ENCODE assay signal across 30 mouse cellular contexts in genomic region chr2:80386255-80386654, GRCm38 (mm10).
"Had no signal": no experiment of that assay in that cellular context is flagged by ENCODE, and none has a peak within 500 bp of the region (broad histone marks: within the 10 kb centered on the region; RNA-seq: fewer than 3 reads in every experiment).

No protein-coding gene starts in this region.

- H3K4me3 ChIP-seq: left cerebral cortex, adult 2 months; limb, embryonic 10.5 days; limb, embryonic 12.5 days; limb, embryonic 13.5 days; limb, embryonic 15.5 days; liver, embryonic 12.5 days; liver, embryonic 13.5 days; liver, embryonic 15.5 days; lung, embryonic 15.5 days; megakaryocyte, embryonic 14.5 days; midbrain, embryonic 10.5 days; midbrain, embryonic 12.5 days; midbrain, embryonic 13.5 days; midbrain, embryonic 15.5 days; myocyte; neural tube, embryonic 12.5 days had no signal

- H3K36me3 ChIP-seq: limb, embryonic 10.5 days; limb, embryonic 12.5 days; limb, embryonic 13.5 days; limb, embryonic 15.5 days; liver, embryonic 12.5 days; liver, embryonic 13.5 days; liver, embryonic 15.5 days; lung, embryonic 15.5 days; midbrain, embryonic 10.5 days; midbrain, embryonic 12.5 days; midbrain, embryonic 13.5 days; midbrain, embryonic 15.5 days; neural tube, embryonic 12.5 days had no signal

- ATAC-seq: liver, embryonic 12.5 days; lung, postnatal 0 days; midbrain, embryonic 13.5 days; midbrain, embryonic 15.5 days; midbrain, embryonic 16.5 days had no signal

- DNase-seq: left cerebral cortex, postnatal 4 days; liver, embryonic 13.5 days; lung, adult 18-20 months; lung, adult 2 months; lung, embryonic 14.5 days; lung, postnatal 10 days; lung, postnatal 14 days; lung, postnatal 36 days; lung, postnatal 4 days; midbrain, embryonic 14.5 days had no signal

- H3K4me1 ChIP-seq: liver, embryonic 12.5 days; liver, embryonic 13.5 days; liver, embryonic 15.5 days; lung, embryonic 15.5 days; midbrain, embryonic 10.5 days; midbrain, embryonic 12.5 days; midbrain, embryonic 13.5 days; midbrain, embryonic 15.5 days; neural tube, embryonic 12.5 days had no signal

- H3K27me3 ChIP-seq: liver, embryonic 12.5 days; liver, embryonic 13.5 days; liver, embryonic 15.5 days; lung, embryonic 15.5 days; megakaryocyte, embryonic 14.5 days; midbrain, embryonic 12.5 days; midbrain, embryonic 13.5 days; midbrain, embryonic 15.5 days; neural tube, embryonic 12.5 days had no signal

- H3K4me2 ChIP-seq: limb, embryonic 12.5 days; limb, embryonic 13.5 days; limb, embryonic 15.5 days; liver, embryonic 12.5 days; liver, embryonic 13.5 days; liver, embryonic 15.5 days; lung, embryonic 14.5 days; lung, embryonic 15.5 days; midbrain, embryonic 11.5 days; midbrain, embryonic 12.5 days; midbrain, embryonic 13.5 days; midbrain, embryonic 15.5 days; neural tube, embryonic 12.5 days had no signal

- H3K9me3 ChIP-seq: limb, embryonic 10.5 days; limb, embryonic 12.5 days; limb, embryonic 13.5 days; limb, embryonic 15.5 days; liver, embryonic 12.5 days; liver, embryonic 13.5 days; liver, embryonic 15.5 days; lung, embryonic 15.5 days; midbrain, embryonic 10.5 days; midbrain, embryonic 12.5 days; midbrain, embryonic 13.5 days; midbrain, embryonic 15.5 days; neural tube, embryonic 12.5 days had no signal

- H3K27ac ChIP-seq: left cerebral cortex, adult 2 months; limb, embryonic 15.5 days; liver, embryonic 12.5 days; liver, embryonic 13.5 days; liver, embryonic 14.5 days; liver, embryonic 15.5 days; lung, embryonic 15.5 days; macrophage; midbrain, embryonic 10.5 days; midbrain, embryonic 12.5 days; midbrain, embryonic 13.5 days; midbrain, embryonic 15.5 days; neural tube, embryonic 12.5 days had no signal

- H3K9ac ChIP-seq: limb, embryonic 12.5 days; limb, embryonic 13.5 days; limb, embryonic 15.5 days; liver, embryonic 12.5 days; liver, embryonic 13.5 days; liver, embryonic 14.5 days; liver, embryonic 15.5 days; lung, embryonic 14.5 days; lung, embryonic 15.5 days; midbrain, embryonic 12.5 days; midbrain, embryonic 13.5 days; midbrain, embryonic 15.5 days; neural tube, embryonic 12.5 days had no signal
